Comparison of ENCODE assay signal across 28 mouse cellular contexts in genomic region chr3:157635713-157636112, GRCm38 (mm10).
DNase-seq lines count a peak whose midpoint lies in the region; ATAC-seq and TF ChIP-seq lines count a peak whose summit lies in the region.
"Had no signal": no experiment of that assay in that cellular context is flagged by ENCODE, and none has a peak within 500 bp of the region (broad histone marks: within the 10 kb centered on the region; RNA-seq: fewer than 3 reads in every experiment).

No protein-coding gene starts in this region.

- no peak overlapping the region for H3K4me3 ChIP-seq in kidney, adult 2 months (ENCODE audit: insufficient read depth, low read depth, low read length)
- no peak overlapping the region for H3K4me3 ChIP-seq in hindbrain, embryonic 12.5 days
- H3K4me3 ChIP-seq: embryonic facial prominence, embryonic 10.5 days; embryonic facial prominence, embryonic 13.5 days; erythroblast, embryonic 14.5 days; forebrain, embryonic 12.5 days; forebrain, embryonic 15.5 days; gastrocnemius, adult 2 months; heart, adult 2 months; heart, embryonic 10.5 days; heart, embryonic 13.5 days; hindbrain, embryonic 13.5 days; intestine, embryonic 15.5 days had no signal

- H3K27me3 ChIP-seq in kidney, adult 2 months (replicated peaks; ENCODE audit: control insufficient read depth, insufficient read depth, low read length) = no peaks in the 10 kb centered on the region; the same call in 1 of the 2 replicates
- no peaks in the 10 kb centered on the region for H3K27me3 ChIP-seq in hindbrain, embryonic 12.5 days
- H3K27me3 ChIP-seq: embryonic facial prominence, embryonic 13.5 days; forebrain, embryonic 12.5 days; forebrain, embryonic 15.5 days; heart, embryonic 13.5 days; hindbrain, embryonic 13.5 days; intestine, embryonic 15.5 days; Patski had no signal

- no peak overlapping the region for H3K9ac ChIP-seq in hindbrain, embryonic 12.5 days
- H3K9ac ChIP-seq: embryonic facial prominence, embryonic 13.5 days; forebrain, embryonic 12.5 days; forebrain, embryonic 15.5 days; heart, embryonic 13.5 days; hindbrain, embryonic 13.5 days; intestine, embryonic 15.5 days had no signal

- H3K4me1 ChIP-seq in kidney, adult 2 months (ENCODE audit: control insufficient read depth, insufficient read depth, low read length) = no peaks in the 10 kb centered on the region
- H3K4me1 ChIP-seq in hindbrain, embryonic 12.5 days = no peaks in the 10 kb centered on the region
- H3K4me1 ChIP-seq: embryonic facial prominence, embryonic 10.5 days; embryonic facial prominence, embryonic 13.5 days; forebrain, embryonic 12.5 days; forebrain, embryonic 15.5 days; heart, embryonic 10.5 days; heart, embryonic 13.5 days; hindbrain, embryonic 13.5 days; intestine, embryonic 15.5 days had no signal

- DNase-seq in kidney, adult 2 months = peak; percentile 8
- no peak for DNase-seq in kidney, adult 9 months
- no peak for DNase-seq in adrenal gland, postnatal 14 days
- DNase-seq in T-cell, adult 2 months (ENCODE audit: low spot score) = no peak
- DNase-seq: adrenal gland, adult 2 months; adrenal gland, postnatal 25 days; cerebellum, adult 18-20 months; cerebellum, adult 9-10 months; cerebellum, postnatal 14 days; gastrocnemius, adult 2 months; gastrocnemius, postnatal 25 days; heart, adult 2 months; kidney, adult 11 months had no signal

- WGBS in kidney, adult 2 months = 84% methylated on average over 4 of the region's 4 CpGs
- 84% methylated on average over 4 of the region's 4 CpGs for WGBS in hindbrain, embryonic 12.5 days

- no peak for TF ChIP-seq CTCF in kidney, adult 2 months (conservative IDR thresholded peaks at IDR 0.05; ENCODE audit: insufficient read depth, insufficient read length, low read depth, low read length)

- no peaks in the 10 kb centered on the region for H3K36me3 ChIP-seq in kidney, adult 2 months (ENCODE audit: control insufficient read depth, insufficient read depth, low read length)
- no peaks in the 10 kb centered on the region for H3K36me3 ChIP-seq in hindbrain, embryonic 12.5 days
- H3K36me3 ChIP-seq: embryonic facial prominence, embryonic 10.5 days; embryonic facial prominence, embryonic 13.5 days; forebrain, embryonic 12.5 days; forebrain, embryonic 15.5 days; G1E; heart, embryonic 10.5 days; heart, embryonic 13.5 days; hindbrain, embryonic 13.5 days; intestine, embryonic 15.5 days had no signal

- ATAC-seq in common myeloid progenitor, adult 5-6 weeks (replicated peaks; ENCODE audit: low read depth, poor library complexity, severe bottlenecking) = peak; percentile 49
- ATAC-seq in megakaryocyte, adult 5-6 weeks (ENCODE audit: poor library complexity, severe bottlenecking) = peak; percentile 68
- ATAC-seq in hindbrain, embryonic 12.5 days (ENCODE audit: low FRiP score) = no peak
- ATAC-seq: forebrain, embryonic 15.5 days; hindbrain, embryonic 16.5 days; intestine, embryonic 15.5 days; Patski had no signal

- no peak overlapping the region for H3K27ac ChIP-seq in kidney, adult 2 months (ENCODE audit: insufficient read depth, low read depth, low read length)
- H3K27ac ChIP-seq in hindbrain, embryonic 12.5 days = no peak overlapping the region
- H3K27ac ChIP-seq: embryonic facial prominence, embryonic 10.5 days; embryonic facial prominence, embryonic 13.5 days; forebrain, embryonic 12.5 days; forebrain, embryonic 15.5 days; gastrocnemius, adult 2 months; heart, adult 2 months; heart, embryonic 10.5 days; heart, embryonic 13.5 days; hindbrain, embryonic 13.5 days; intestine, embryonic 15.5 days had no signal

- TF ChIP-seq POLR2A in kidney, adult 2 months (IDR thresholded peaks at IDR 0.05; ENCODE audit: low read depth, low read length) = no peak

- no peaks in the 10 kb centered on the region for H3K9me3 ChIP-seq in hindbrain, embryonic 12.5 days (replicated peaks)
- H3K9me3 ChIP-seq: embryonic facial prominence, embryonic 10.5 days; embryonic facial prominence, embryonic 13.5 days; forebrain, embryonic 12.5 days; forebrain, embryonic 15.5 days; G1E; heart, embryonic 10.5 days; heart, embryonic 13.5 days; hindbrain, embryonic 13.5 days; intestine, embryonic 15.5 days had no signal

- H3K4me2 ChIP-seq in hindbrain, embryonic 12.5 days (replicated peaks) = no peak overlapping the region
- H3K4me2 ChIP-seq: embryonic facial prominence, embryonic 13.5 days; forebrain, embryonic 12.5 days; forebrain, embryonic 15.5 days; heart, embryonic 13.5 days; hindbrain, embryonic 13.5 days; intestine, embryonic 15.5 days had no signal
